Mouse (Mus musculus) ES-E14 (cell line): Measurements from ENCODE around the gene Gap43. TPM values are rescaled to one million over a fixed set of nuclear protein-coding genes. Genes with fewer than 3 reads are reported as not detected.

Experiments
- DNase-seq: peaks from one replicate; pipeline ENCODE4 v3.0.0-alpha.2; 2013; ENCODE audit warnings: low read depth, low spot score
- H3K27ac ChIP-seq: 2 replicates; pipeline ENCODE4 v1.5.1; 2012; ENCODE audit warnings: low read depth, mild to moderate bottlenecking, low read length, moderate library complexity, mixed read lengths; ENCODE audit not compliant: poor library complexity, insufficient read depth, severe bottlenecking
- H3K36me3 ChIP-seq: 2 replicates; pipeline ENCODE4 v1.6.1; 2012; ENCODE audit warnings: mild to moderate bottlenecking, low read length, moderate library complexity, mixed read lengths; ENCODE audit not compliant: control insufficient read depth, poor library complexity, insufficient read depth, severe bottlenecking
- H3K4me1 ChIP-seq, 2 experiments: fragments of 150-350 bp in 1 of 2; sonication (generic) in 1 of 2; 2 replicates each; pipeline ENCODE4 v1.6.1; 2012; ENCODE audit warnings: low read length in 2 of 2, mild to moderate bottlenecking in 1 of 2, mixed read lengths in 1 of 2; ENCODE audit not compliant: control insufficient read depth in 2 of 2, insufficient read depth in 2 of 2, poor library complexity in 1 of 2
- H3K4me3 ChIP-seq, 2 experiments: fragments of 150-350 bp in 1 of 2; sonication (generic) in 1 of 2; 2 replicates each; pipeline ENCODE4 v1.5.1; 2012; ENCODE audit warnings: low read length in 2 of 2, low read depth in 1 of 2, mild to moderate bottlenecking in 1 of 2, mixed read lengths in 1 of 2; ENCODE audit not compliant: insufficient read depth in 1 of 2, poor library complexity in 1 of 2, severe bottlenecking in 1 of 2
- H3K9ac ChIP-seq: 2 replicates; pipeline ENCODE4 v1.6.1; 2012; ENCODE audit warnings: low read depth, mild to moderate bottlenecking, low read length, mixed read lengths; ENCODE audit not compliant: poor library complexity, insufficient read depth, severe bottlenecking
- H3K9me3 ChIP-seq: fragments of 150-350 bp; sonication (generic); 2 replicates; pipeline ENCODE4 v1.6.1; 2012; ENCODE audit warnings: low read depth, mild to moderate bottlenecking, low read length; ENCODE audit not compliant: control insufficient read depth, insufficient read depth
- CHD2 ChIP-seq: IDR thresholded peaks from 2 replicates; pipeline ENCODE4 v1.6.1; 2014; ENCODE audit warnings: mild to moderate bottlenecking, low read depth, low read length, inconsistent platforms
- HCFC1 ChIP-seq: IDR thresholded peaks from 2 replicates; pipeline ENCODE4 v1.6.1; 2012; ENCODE audit warnings: low read length, inconsistent platforms, borderline replicate concordance; ENCODE audit not compliant: insufficient read depth
- MAFK ChIP-seq: IDR thresholded peaks from 2 replicates; pipeline ENCODE4 v1.6.1; 2014; ENCODE audit warnings: mild to moderate bottlenecking, low read depth, low read length, inconsistent platforms; ENCODE audit not compliant: insufficient read depth
- ZC3H11A ChIP-seq: IDR thresholded peaks from 2 replicates; pipeline ENCODE4 v1.6.1; 2012; ENCODE audit warnings: low read depth, mild to moderate bottlenecking, inconsistent platforms, low read length, borderline replicate concordance
- ZNF384 ChIP-seq: IDR thresholded peaks from 2 replicates; pipeline ENCODE4 v1.6.1; 2012; ENCODE audit warnings: low read depth, low read length, inconsistent platforms
- in situ Hi-C, 2 experiments: fragments of 600-800 bp; cut with MboI; formaldehyde crosslinking; loops; one replicate each; pipeline ENCODE4 v1.15.1; 2025; ENCODE audit warnings: low sequenced_read_pairs in 2 of 2, inconsistent platforms in 1 of 2; ENCODE audit not compliant: unreplicated experiment in 2 of 2
- total RNA-seq: library from RNA; depleted of rRNA; stranded (reverse); fragments of 300-350 nt; gene quantifications from 2 replicates; pipeline ENCODE4 v1.2.3, GENCODE M21; 2012

Gap43 gene
- total RNA-seq, 1 experiment: 35.4 TPM

- Histone ChIP-seq H3K27ac (no peak overlapping the region), H3K4me1 (no peaks in the 10 kb centered on the region), H3K36me3 (no peaks in the 10 kb centered on the region), H3K9me3 (no peaks in the 10 kb centered on the region), H3K4me3 (no peak overlapping the region), H3K9ac (no peak overlapping the region)
- DNase-seq: no peak
- in situ Hi-C loops: loop anchor here in 1 of 2 experiments (25.0 kb wide), 1 partner anchor 635 kb away; no protein-coding TSS in a partner anchor
- no peak for TF ChIP-seq ZC3H11A
- TF ChIP-seq MAFK: no peak
- TF ChIP-seq CHD2: no peak
- no peak for TF ChIP-seq HCFC1
- TF ChIP-seq ZNF384: no peak
Observed at GRCm38 (mm10) chr16:42277713-42278112, 62.7 kb downstream of the Gap43 start.

GRCm38 (mm10) chr16:42277268-42277667, 63.2 kb downstream of the Gap43 start:
- Histone ChIP-seq H3K4me3 (no peak overlapping the region), H3K9me3 (no peaks in the 10 kb centered on the region), H3K27ac (no peak overlapping the region), H3K4me1 (no peaks in the 10 kb centered on the region), H3K9ac (no peak overlapping the region), H3K36me3 (no peaks in the 10 kb centered on the region)
- no peak for DNase-seq
- in situ Hi-C loops: loop anchor here in 1 of 2 experiments (25.0 kb wide), 1 partner anchor 635 kb away; no protein-coding TSS in a partner anchor
- TF ChIP-seq MAFK (no peak), HCFC1 (no peak), CHD2 (no peak), ZNF384 (no peak), ZC3H11A (no peak)

GRCm38 (mm10) chr16:42276216-42277141, 64.0 kb downstream of the Gap43 start:
- H3K36me3 ChIP-seq: no peaks in the 10 kb centered on the region
- no peak overlapping the region for H3K27ac ChIP-seq

GRCm38 (mm10) chr16:42275518-42276215, 64.8 kb downstream of the Gap43 start:
- no peak overlapping the region for H3K9ac ChIP-seq
- no peak for DNase-seq

More at GRCm38 (mm10) chr16:42276216-42277141, 64.0 kb downstream of the Gap43 start:
- Histone ChIP-seq H3K4me3 (no peak overlapping the region), H3K9me3 (no peaks in the 10 kb centered on the region), H3K9ac (no peak overlapping the region), H3K4me1 (no peaks in the 10 kb centered on the region)
- in situ Hi-C loops: loop anchor here in 1 of 2 experiments (25.0 kb wide), 1 partner anchor 636 kb away; no protein-coding TSS in a partner anchor
- TF ChIP-seq HCFC1 (no peak), ZC3H11A (peak; percentile 99)
- DNase-seq: peak; percentile 70

More at GRCm38 (mm10) chr16:42275518-42276215, 64.8 kb downstream of the Gap43 start:
- Histone ChIP-seq H3K4me1 (no peaks in the 10 kb centered on the region), H3K27ac (no peak overlapping the region), H3K36me3 (no peaks in the 10 kb centered on the region), H3K9me3 (no peaks in the 10 kb centered on the region), H3K4me3 (no peak overlapping the region)
- TF ChIP-seq ZC3H11A (no peak), MAFK (no peak), ZNF384 (no peak), CHD2 (no peak), HCFC1 (no peak)
- in situ Hi-C loops: loop anchor here in 1 of 2 experiments (25.0 kb wide), 1 partner anchor 637 kb away; no protein-coding TSS in a partner anchor
